Comparison of ENCODE assay signal across 13 mouse cellular contexts in the genomic region with DNA sequence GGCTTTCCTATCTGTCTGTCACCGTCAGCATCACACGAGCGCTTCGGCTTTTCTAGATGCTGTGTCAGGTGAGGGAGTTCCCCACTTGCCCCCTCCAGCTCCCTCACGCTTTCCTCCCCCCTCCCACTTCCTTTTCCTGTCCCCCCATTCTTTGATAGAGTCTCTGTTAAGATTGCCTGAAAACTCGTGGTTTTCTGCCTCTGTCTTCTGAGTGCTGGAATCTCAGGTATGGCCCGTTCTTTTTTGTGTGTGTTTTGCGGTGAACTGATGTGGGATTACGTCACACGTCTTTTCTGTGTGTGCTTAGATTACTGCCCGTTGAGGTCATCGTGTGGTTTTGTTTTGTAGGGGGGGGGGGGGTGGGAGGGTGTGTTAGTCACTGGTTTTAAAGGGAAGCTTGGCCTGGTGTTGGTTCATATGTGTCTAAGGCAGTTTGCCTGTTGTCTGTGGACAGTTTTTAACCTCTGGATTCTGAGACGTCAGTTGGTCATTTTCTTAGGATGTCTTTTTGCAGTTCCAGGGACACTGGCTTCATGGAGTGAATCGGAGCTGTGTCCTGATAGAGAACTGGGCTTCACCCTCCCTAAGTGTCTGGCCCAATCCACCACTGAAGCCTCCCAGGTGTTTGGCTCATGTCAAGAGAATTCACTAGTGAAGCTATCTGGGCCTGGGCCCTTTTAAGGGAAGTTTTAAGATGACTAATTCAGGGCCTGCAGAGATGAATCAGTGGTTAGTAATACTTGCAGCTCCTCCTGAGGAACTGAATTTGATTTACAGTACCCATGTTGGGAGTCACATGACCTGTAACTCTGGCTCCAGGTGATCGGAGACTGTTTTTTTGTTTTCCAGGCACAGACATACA. TPM values are rescaled to one million over a fixed set of nuclear protein-coding genes. Genes with fewer than 3 reads are reported as not detected.
A peak's percentile ranks its signal among the peaks of the same experiment; 100 is the strongest.
DNase-seq lines count a peak whose midpoint lies in the region; ATAC-seq and TF ChIP-seq lines count a peak whose summit lies in the region.
"Had no signal": no experiment of that assay in that cellular context is flagged by ENCODE, and none has a peak within 500 bp of the region (broad histone marks: within the 10 kb centered on the region; RNA-seq: fewer than 3 reads in every experiment).

No protein-coding gene starts in this region.

- no peak for DNase-seq in embryonic facial prominence, embryonic 10.5 days (ENCODE audit: low spot score)
- peak; percentile 68 for DNase-seq in splenic B cell, adult 2 months (ENCODE audit: low read depth, low spot score)
- DNase-seq in embryo, embryonic 11 days, result no peak
- no peak for DNase-seq in gastrocnemius, postnatal 14 days
- DNase-seq in right cerebral cortex, postnatal 4 days, result no peak
- DNase-seq: cerebellum, adult 2 months; gastrocnemius, postnatal 36 days; kidney, postnatal 14 days had no signal

- intact Hi-C loops in gastrocnemius, postnatal 14 days (cut with DNase I; ENCODE audit: low total_unique reads), result no loop called here

- H3K9ac ChIP-seq in embryonic facial prominence, embryonic 12.5 days, result no peak overlapping the region
- H3K9ac ChIP-seq: hindbrain, embryonic 12.5 days; limb, embryonic 12.5 days had no signal

- peaks cover 47% of the 10 kb centered on the region for H3K36me3 ChIP-seq in embryonic facial prominence, embryonic 12.5 days
- H3K36me3 ChIP-seq in embryonic facial prominence, embryonic 10.5 days (replicated peaks), result peaks cover 91% of the 10 kb centered on the region
- H3K36me3 ChIP-seq in splenic B cell, adult 2 months (ENCODE audit: control insufficient read depth, insufficient read depth, low read length, poor library complexity, severe bottlenecking), result no peaks in the 10 kb centered on the region

- no peak overlapping the region for H3K4me3 ChIP-seq in embryonic facial prominence, embryonic 12.5 days
- H3K4me3 ChIP-seq in embryonic facial prominence, embryonic 10.5 days, result no peak overlapping the region
- H3K4me3 ChIP-seq in embryonic fibroblast, embryonic 13.5 days (ENCODE audit: insufficient read depth, low read length), result no peak overlapping the region
- H3K4me3 ChIP-seq: hindbrain, embryonic 12.5 days; limb, embryonic 12.5 days had no signal

- 0 out of 2 replicates have a peak overlapping the region, but pooled peaks have one; percentile 46 for H3K27ac ChIP-seq in embryonic facial prominence, embryonic 12.5 days
- H3K27ac ChIP-seq in embryonic facial prominence, embryonic 10.5 days (replicated peaks), result no peak overlapping the region
- peak overlapping the region; percentile 99 for H3K27ac ChIP-seq in embryonic fibroblast, embryonic 13.5 days (ENCODE audit: insufficient read depth, low read length)
- H3K27ac ChIP-seq: hindbrain, embryonic 12.5 days; limb, embryonic 12.5 days had no signal

- no peak for ATAC-seq in embryonic facial prominence, embryonic 12.5 days (ENCODE audit: insufficient number of reproducible peaks, insufficient read depth, low FRiP score, low TSS enrichment)
- ATAC-seq in CD4-positive, CD25-positive, alpha-beta regulatory T cell, adult 4 months, result peak; percentile 90

- H3K27me3 ChIP-seq in embryonic facial prominence, embryonic 12.5 days, result no peaks in the 10 kb centered on the region
- H3K27me3 ChIP-seq in embryonic facial prominence, embryonic 10.5 days (replicated peaks; ENCODE audit: low read depth, poor library complexity, severe bottlenecking), result no peaks in the 10 kb centered on the region
- H3K27me3 ChIP-seq in splenic B cell, adult 2 months (ENCODE audit: control insufficient read depth, insufficient read depth, low read length, poor library complexity, severe bottlenecking), result no peaks in the 10 kb centered on the region
- H3K27me3 ChIP-seq: hindbrain, embryonic 12.5 days; limb, embryonic 12.5 days had no signal

- H3K4me2 ChIP-seq in embryonic facial prominence, embryonic 12.5 days (replicated peaks), result no peak overlapping the region
- H3K4me2 ChIP-seq: hindbrain, embryonic 12.5 days; limb, embryonic 12.5 days had no signal

- no peak for TF ChIP-seq CTCF in embryonic fibroblast, embryonic 13.5 days (IDR thresholded peaks at IDR 0.05; ENCODE audit: borderline replicate concordance, insufficient read depth, low read length)

- no peaks in the 10 kb centered on the region for H3K9me3 ChIP-seq in embryonic facial prominence, embryonic 12.5 days
- peaks cover 4% of the 10 kb centered on the region; the same call in 1 of the 2 replicates for H3K9me3 ChIP-seq in embryonic facial prominence, embryonic 10.5 days
- H3K9me3 ChIP-seq: hindbrain, embryonic 12.5 days; limb, embryonic 12.5 days had no signal

- TF ChIP-seq POLR2A in embryonic fibroblast, embryonic 13.5 days (IDR thresholded peaks at IDR 0.05; ENCODE audit: low read depth, low read length), result no peak

- WGBS in embryonic facial prominence, embryonic 12.5 days, result 76% methylated on average over 15 of the region's 15 CpGs
- WGBS in embryonic facial prominence, embryonic 10.5 days, result 86% methylated on average over 15 of the region's 15 CpGs

- H3K4me1 ChIP-seq in embryonic facial prominence, embryonic 12.5 days, result no peaks in the 10 kb centered on the region
- peaks cover 10% of the 10 kb centered on the region; the same call in 1 of the 2 replicates for H3K4me1 ChIP-seq in embryonic facial prominence, embryonic 10.5 days
- peaks cover 32% of the 10 kb centered on the region for H3K4me1 ChIP-seq in embryonic fibroblast, embryonic 13.5 days (ENCODE audit: control insufficient read depth, insufficient read depth, low read length)
- H3K4me1 ChIP-seq: hindbrain, embryonic 12.5 days had no signal

RNA-seq across cellular contexts. Expression of gene Src, which starts 29.3 kb away (rescaled TPM):
- 30.8 and 37.3 TPM in 2 replicates for polyA plus RNA-seq in embryonic facial prominence, embryonic 12.5 days (2016; fragmentation: Nextera tagmentation; extraction: Ambion mirVana)
- polyA plus RNA-seq in embryonic facial prominence, embryonic 10.5 days (2016; fragmentation: Nextera tagmentation; extraction: Ambion mirVana), result 22.1 and 23.1 TPM in 2 replicates
- polyA plus RNA-seq in CD4-positive, CD25-positive, alpha-beta regulatory T cell, adult 4 months (2017; shearing (Covaris generic)), result 1 to 10 TPM; 1.6 to 2.0 TPM
- 38.1 and 48.9 TPM in 2 replicates for polyA plus RNA-seq in embryonic fibroblast, embryonic 13.5 days (2011; ENCODE audit: insufficient read length, low read depth, missing spikeins)
- total RNA-seq in gastrocnemius, postnatal 14 days (2021), result 1 to 10 TPM; 5.2 to 7.5 TPM
